Mouse (Mus musculus) stomach, postnatal 0 days (tissue): ENCODE results near the gene Tm9sf3. TPM values are rescaled to one million over a fixed set of nuclear protein-coding genes. Genes with fewer than 3 reads are reported as not detected.

Experiments
- ATAC-seq: fragments of 200-750 bp; cut with Nextera tagmentation; 2 replicates; pipeline ENCODE4 v1.8.0; 2017; ENCODE audit not compliant: low FRiP score, low TSS enrichment
- DNase-seq: peaks from one replicate; pipeline ENCODE4 v3.0.0-alpha.2; 2016; ENCODE audit warnings: low spot score
- H3K27ac ChIP-seq: fragments of 300-500 bp; sonication (generic); replicated peaks from 2 replicates; pipeline ENCODE4 v1.5.1; 2014; ENCODE audit warnings: mild to moderate bottlenecking, control low read depth
- H3K27me3 ChIP-seq: fragments of 300-500 bp; sonication (generic); 2 replicates; pipeline ENCODE4 v1.6.1; 2014; ENCODE audit warnings: low read length; ENCODE audit not compliant: control insufficient read depth, insufficient read depth
- H3K36me3 ChIP-seq: fragments of 300-500 bp; sonication (generic); 2 replicates; pipeline ENCODE4 v1.6.1; 2014; ENCODE audit warnings: low read length, mixed read lengths; ENCODE audit not compliant: control insufficient read depth, insufficient read depth
- H3K4me1 ChIP-seq: fragments of 300-500 bp; sonication (generic); replicated peaks from 2 replicates; pipeline ENCODE4 v1.6.1; 2014; ENCODE audit warnings: antibody characterized with exemption; ENCODE audit not compliant: control insufficient read depth, insufficient read depth
- H3K4me2 ChIP-seq: fragments of 300-500 bp; sonication (generic); replicated peaks from 2 replicates; pipeline ENCODE4 v1.6.1; 2014; ENCODE audit warnings: low read depth, mild to moderate bottlenecking, control low read depth, moderate library complexity
- H3K4me3 ChIP-seq: fragments of 300-500 bp; sonication (generic); 2 replicates; pipeline ENCODE4 v1.5.1; 2014; ENCODE audit warnings: low read depth, low read length, control low read depth
- H3K9ac ChIP-seq: fragments of 300-500 bp; sonication (generic); 2 replicates; pipeline ENCODE4 v1.6.1; 2014; ENCODE audit warnings: mild to moderate bottlenecking, low read length, control low read depth, mixed read lengths
- H3K9me3 ChIP-seq: fragments of 300-500 bp; sonication (generic); 2 replicates; pipeline ENCODE4 v1.6.1; 2016; ENCODE audit warnings: low read length; ENCODE audit not compliant: control insufficient read depth
- CTCF ChIP-seq: IDR thresholded peaks from 2 replicates; pipeline ENCODE4 v1.5.1; 2016; ENCODE audit warnings: antibody characterized with exemption, low read depth, mild to moderate bottlenecking, moderate library complexity
- EP300 ChIP-seq: optimal IDR thresholded peaks from 2 replicates; pipeline ENCODE3; 2016; ENCODE audit warnings: antibody characterized with exemption
- WGBS: fragments of 180-500 bp; shearing (Covaris S2); extraction: QIAGEN DNeasy Blood & Tissue Kit; methylation state at CpG from one replicate; pipeline ENCODE4 v1.1.7; 2014; 5-methylcytosine and 5-hydroxymethylcytosine counted together
- polyA plus RNA-seq: library from polyadenylated mRNA; unstranded; fragments of >200 nt; fragmentation: Nextera tagmentation; extraction: Ambion mirVana; gene quantifications from 2 replicates; pipeline ENCODE4 v1.2.1, GENCODE M21; 2015

Gene Tm9sf3
- polyA plus RNA-seq, 1 experiment from 2014 or later = 138 TPM

GRCm38 (mm10) chr19:41270151-41270727, 6.4 kb upstream of the Tm9sf3 start:
- peak; percentile 67 for DNase-seq

DNA sequence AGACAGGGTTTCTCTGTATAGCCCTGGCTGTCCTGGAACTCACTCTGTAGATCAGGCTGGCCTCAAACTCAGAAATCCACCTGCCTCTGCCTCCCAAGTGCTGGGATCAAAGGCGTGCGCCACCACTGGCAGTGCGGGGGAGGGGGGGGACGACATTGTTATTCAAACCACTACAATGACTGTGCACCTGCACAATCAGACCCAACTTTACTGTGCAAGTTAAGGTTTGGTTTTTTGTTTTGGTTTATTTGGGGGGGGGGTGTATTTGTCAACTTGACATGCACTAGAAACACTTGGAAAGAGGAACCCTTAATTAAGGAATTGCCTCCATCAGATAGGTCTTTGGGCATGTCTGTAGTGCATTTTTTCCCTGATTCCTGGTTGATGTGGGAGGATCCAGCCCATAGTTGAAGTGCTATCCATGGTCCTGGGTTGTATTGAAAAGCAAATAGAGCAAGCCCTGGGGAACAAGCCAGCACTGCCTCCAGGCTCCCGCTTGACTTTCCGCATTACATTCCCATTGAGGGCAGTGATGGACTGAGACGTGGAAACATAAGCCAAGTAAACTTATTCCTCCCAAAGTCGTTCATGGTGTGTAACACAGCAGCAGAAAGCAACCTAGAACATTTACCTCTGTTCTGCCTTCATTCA, 2.6 kb upstream of the Tm9sf3 start:
- H3K4me1 ChIP-seq = no peaks in the 10 kb centered on the region; the same call in 1 of the 2 replicates
- no peak overlapping the region for H3K4me3 ChIP-seq
- no peaks in the 10 kb centered on the region for H3K9me3 ChIP-seq
- H3K4me2 ChIP-seq = no peak overlapping the region
- no peaks in the 10 kb centered on the region for H3K27me3 ChIP-seq
- ATAC-seq (no peak), DNase-seq (no peak)
- H3K27ac ChIP-seq = no peak overlapping the region
- no peak for TF ChIP-seq CTCF
- TF ChIP-seq EP300 = no peak
- no peak overlapping the region for H3K9ac ChIP-seq
- no peaks in the 10 kb centered on the region for H3K36me3 ChIP-seq
- WGBS = 55% methylated on average over 8 of the region's 8 CpGs

More at GRCm38 (mm10) chr19:41270151-41270727, 6.4 kb upstream of the Tm9sf3 start:
- WGBS = 31% methylated on average over 9 of the region's 9 CpGs
- Histone ChIP-seq H3K4me2 (no peak overlapping the region), H3K4me1 (no peaks in the 10 kb centered on the region; the same call in 1 of the 2 replicates), H3K36me3 (no peaks in the 10 kb centered on the region), H3K27me3 (no peaks in the 10 kb centered on the region), H3K27ac (peak overlapping the region; percentile 45), H3K4me3 (no peak overlapping the region), H3K9me3 (no peaks in the 10 kb centered on the region), H3K9ac (no peak overlapping the region)
- TF ChIP-seq CTCF = peak; percentile 12; the same call in 1 of the 2 replicates
- no peak for TF ChIP-seq EP300
- ATAC-seq = peak; percentile 72

GRCm38 (mm10) chr19:41264331-41264799, 568 bp upstream of the Tm9sf3 start:
- no peak for DNase-seq
- no peak for TF ChIP-seq CTCF
- no peak for TF ChIP-seq EP300
- WGBS = 18% methylated on average over 13 of the region's 13 CpGs
- Histone ChIP-seq H3K4me2 (peak overlapping the region; percentile 68), H3K27me3 (no peaks in the 10 kb centered on the region), H3K9ac (peak overlapping the region; percentile 99), H3K27ac (peak overlapping the region; percentile 100), H3K9me3 (no peaks in the 10 kb centered on the region), H3K4me1 (no peaks in the 10 kb centered on the region), H3K4me3 (peak overlapping the region; percentile 92), H3K36me3 (no peaks in the 10 kb centered on the region)
- ATAC-seq = no peak

- ATAC-seq (peak; percentile 85), DNase-seq (peak; percentile 84)
- Histone ChIP-seq H3K9ac (peak overlapping the region; percentile 99), H3K36me3 (no peaks in the 10 kb centered on the region), H3K27me3 (no peaks in the 10 kb centered on the region), H3K9me3 (no peaks in the 10 kb centered on the region), H3K4me2 (peak overlapping the region; percentile 68), H3K27ac (peak overlapping the region; percentile 100), H3K4me3 (peak overlapping the region; percentile 92), H3K4me1 (no peaks in the 10 kb centered on the region)
- no peak for TF ChIP-seq EP300
- TF ChIP-seq CTCF = peak; percentile 41; the same call in 1 of the 2 replicates
- 3% methylated on average over 48 of the region's 51 CpGs for WGBS
Observed at GRCm38 (mm10) chr19:41262712-41263629, 826 bp downstream of the Tm9sf3 start.

DNA sequence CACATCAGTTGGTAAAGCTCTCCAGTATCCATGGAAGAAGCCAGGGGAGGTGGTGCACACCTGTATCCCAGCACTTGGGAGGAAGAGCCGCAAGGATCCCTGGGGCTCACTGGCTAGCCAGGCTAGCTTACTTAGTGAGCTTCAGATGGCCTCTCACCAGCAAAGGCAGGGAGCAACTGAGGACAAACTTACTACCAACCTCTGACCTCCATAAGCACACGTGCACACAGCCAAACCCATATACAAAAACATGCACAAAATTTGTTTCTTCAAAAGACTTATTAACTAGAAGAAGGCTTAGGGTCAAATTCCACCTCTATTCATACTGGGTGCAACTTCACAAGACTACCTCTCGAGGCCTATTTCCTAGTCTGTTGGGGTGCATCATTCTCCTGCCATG, 3.1 kb downstream of the Tm9sf3 start:
- Histone ChIP-seq H3K4me3 (no peak overlapping the region), H3K27ac (no peak overlapping the region), H3K27me3 (no peaks in the 10 kb centered on the region), H3K4me2 (peak overlapping the region; percentile 17; the same call in 1 of the 2 replicates), H3K36me3 (no peaks in the 10 kb centered on the region), H3K9me3 (no peaks in the 10 kb centered on the region), H3K9ac (no peak overlapping the region), H3K4me1 (no peaks in the 10 kb centered on the region)
- DNase-seq (no peak), ATAC-seq (no peak)
- no peak for TF ChIP-seq CTCF
- no peak for TF ChIP-seq EP300
- WGBS = 60% methylated on average over 3 of the region's 3 CpGs
